Mouse (Mus musculus) R1 (cell line): Measurements from ENCODE around the gene Olfr1028.

ENCODE experiments used
- DNase-seq: peaks from one replicate; pipeline ENCODE4 v3.0.0-alpha.2; 2018; ENCODE audit warnings: low read depth, low spot score

Gene Olfr1028

GRCm38 (mm10) chr2:85950137-85950536 lies at the start of gene Olfr1028:
Gene Olfr1028 (plus strand): TSS chr2:85950437.
- DNase-seq: no peak

DNA sequence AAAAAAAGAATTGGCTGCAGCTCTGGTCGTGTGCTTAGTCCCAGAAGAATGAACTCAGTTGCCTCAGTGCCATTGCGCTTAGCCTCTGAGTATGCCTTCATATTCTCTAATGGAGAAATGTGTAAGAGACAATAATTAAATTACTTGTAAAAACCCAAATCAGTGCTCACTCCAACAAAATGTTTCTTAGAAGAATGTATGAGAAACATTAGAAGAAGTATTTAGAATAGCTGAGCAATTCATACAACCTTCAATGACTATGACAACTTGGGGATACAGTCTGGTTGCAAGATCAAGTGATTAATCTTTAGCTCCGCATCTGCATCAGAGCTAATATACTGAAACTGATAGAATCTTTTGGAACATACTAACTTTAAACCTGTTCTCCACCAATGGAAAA lies 45.3 kb upstream of the Olfr1028 start, which contains the start of gene Olfr1024:
TSS of gene Olfr1024 (minus strand) at position 101 of the 400 bp plus-strand sequence.
- no peak for DNase-seq

DNA sequence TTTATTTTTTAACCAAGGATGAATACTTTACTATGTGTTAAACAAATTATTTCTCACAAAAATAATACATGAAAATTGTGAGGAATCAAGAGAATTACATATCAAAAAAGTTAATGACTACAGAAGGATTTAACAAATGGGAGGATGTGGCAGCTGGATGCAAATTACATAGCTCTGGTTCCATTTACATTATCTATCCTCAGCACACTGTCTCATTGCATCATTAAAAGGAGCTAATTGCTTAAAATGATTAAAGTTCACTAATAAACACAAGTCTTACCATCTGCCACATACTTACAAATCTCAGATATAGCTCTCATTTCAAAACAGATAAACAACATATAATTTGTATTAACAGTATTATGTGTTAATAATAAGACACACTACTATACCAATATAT lies 37.0 kb upstream of the Olfr1028 start:
- no peak for DNase-seq

DNA sequence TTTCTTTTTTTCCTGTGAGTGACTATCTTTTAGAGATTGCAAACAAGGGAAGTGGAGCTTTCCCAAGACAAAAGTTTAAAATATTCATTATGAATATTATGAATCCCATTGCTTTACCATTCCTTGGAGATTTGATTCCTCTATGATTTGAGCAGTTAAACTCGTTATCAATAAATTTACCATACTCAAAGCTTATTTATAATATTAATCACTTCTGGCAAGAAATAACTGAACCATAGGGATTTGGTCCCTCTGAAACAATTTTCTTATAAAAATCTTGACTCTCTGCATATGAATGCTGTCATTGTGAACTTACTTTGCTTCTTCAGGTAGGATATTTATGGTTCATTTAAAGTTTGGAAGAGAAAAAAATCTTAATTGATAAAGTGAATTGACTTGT lies 35.3 kb upstream of the Olfr1028 start, which contains the start of gene Olfr1025-ps1:
TSS of gene Olfr1025-ps1 (plus strand) at position 301 of the 400 bp plus-strand sequence.
- no peak for DNase-seq

- DNase-seq: no peak
Observed at GRCm38 (mm10) chr2:85921258-85921657, 29.0 kb upstream of the Olfr1028 start, which contains the start of gene Olfr1026. Gene Olfr1026 (plus strand): TSS chr2:85921558.

GRCm38 (mm10) chr2:85973595-85973994 lies 23.4 kb downstream of the Olfr1028 start, which contains the start of gene Olfr1029:
Gene Olfr1029 (plus strand): TSS chr2:85973895.
- DNase-seq: no peak

DNA sequence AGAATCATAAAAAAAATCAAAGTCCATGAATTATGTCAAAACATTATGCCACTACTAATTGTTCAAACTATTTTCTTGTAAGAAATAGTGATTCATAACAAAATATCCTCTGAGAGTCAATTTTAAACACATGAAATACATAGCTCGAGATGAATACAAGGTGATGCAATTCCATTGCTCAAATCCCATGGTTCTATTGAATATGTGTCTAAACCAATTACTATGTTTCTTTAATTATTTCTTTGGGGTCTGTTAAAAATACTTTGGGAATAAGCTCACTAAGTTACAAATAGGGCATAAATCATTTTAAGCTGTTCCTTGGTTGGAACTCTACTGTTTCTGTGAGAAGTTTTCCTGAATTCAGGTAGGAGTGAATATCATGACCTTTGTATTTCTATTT lies 28.7 kb downstream of the Olfr1028 start, which contains the start of gene Olfr1030:
TSS of gene Olfr1030 (plus strand) at position 301 of the 400 bp plus-strand sequence.
- DNase-seq: no peak

DNA sequence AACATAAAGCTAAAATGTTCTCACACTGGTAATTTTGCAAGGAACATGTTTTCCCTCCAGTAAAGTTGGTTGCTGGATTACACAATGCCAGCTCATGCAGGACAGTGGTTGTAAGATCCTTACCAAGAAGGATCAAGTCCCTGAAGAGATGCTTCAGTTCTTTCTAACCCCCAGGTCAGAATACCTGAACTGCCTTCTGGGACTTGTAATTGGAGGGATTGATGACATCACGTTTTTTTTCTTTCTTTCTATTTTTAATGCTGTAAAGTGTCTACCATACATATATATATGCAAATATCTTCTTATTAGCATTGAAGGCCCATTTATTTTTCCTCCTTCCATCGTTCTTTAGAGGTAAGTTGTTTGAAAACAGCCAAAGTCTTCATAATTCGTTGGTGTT lies 39.8 kb downstream of the Olfr1028 start, which contains the start of gene Olfr1031:
TSS of gene Olfr1031 (plus strand) at position 301 of the 400 bp plus-strand sequence.
- no peak for DNase-seq
